Mouse (Mus musculus) layer of hippocampus, adult 11-12 months (tissue): ENCODE data around the gene Dtl.
"Not testable (repeated sequence)": the region's sequence is repeated elsewhere in the genome, so short reads cannot be mapped to it uniquely, and the experiment has no call there.

Source experiments
- DNase-seq: peaks from one replicate; pipeline ENCODE4 v3.0.0; 2022; ENCODE audit warnings: low spot score

The Dtl gene

GRCm38 (mm10) chr1:191519329-191520066 lies 55.8 kb downstream of the Dtl start:
- no peak for DNase-seq

- no peak for DNase-seq
Observed at GRCm38 (mm10) chr1:191518911-191519310, 56.4 kb downstream of the Dtl start.

- no peak for DNase-seq
Observed at GRCm38 (mm10) chr1:191517969-191518368, 57.4 kb downstream of the Dtl start.

GRCm38 (mm10) chr1:191517056-191517455 lies 58.3 kb downstream of the Dtl start:
- DNase-seq = no peak

GRCm38 (mm10) chr1:191516351-191516750 lies 59.0 kb downstream of the Dtl start:
- DNase-seq = not testable (repeated sequence)

- DNase-seq = no peak
Observed at GRCm38 (mm10) chr1:191513195-191513594, 62.1 kb downstream of the Dtl start.

- no peak for DNase-seq
Observed at GRCm38 (mm10) chr1:191512383-191512782, 63.0 kb downstream of the Dtl start.

GRCm38 (mm10) chr1:191511503-191511902 lies 63.8 kb downstream of the Dtl start:
- DNase-seq = no peak

GRCm38 (mm10) chr1:191509865-191510264 lies 65.5 kb downstream of the Dtl start:
- no peak for DNase-seq

GRCm38 (mm10) chr1:191509131-191509530 lies 66.2 kb downstream of the Dtl start:
- no peak for DNase-seq

- DNase-seq = no peak
Observed at GRCm38 (mm10) chr1:191506791-191507190, 68.6 kb downstream of the Dtl start.

- DNase-seq = no peak
Observed at GRCm38 (mm10) chr1:191499666-191500065, 75.7 kb downstream of the Dtl start.

GRCm38 (mm10) chr1:191498271-191498955 lies 76.9 kb downstream of the Dtl start:
- DNase-seq = no peak

GRCm38 (mm10) chr1:191496676-191497075 lies 78.7 kb downstream of the Dtl start:
- DNase-seq = no peak

GRCm38 (mm10) chr1:191495051-191495467 lies 80.3 kb downstream of the Dtl start:
- no peak for DNase-seq

- DNase-seq = no peak
Observed at GRCm38 (mm10) chr1:191494303-191494655, 81.1 kb downstream of the Dtl start.

- DNase-seq = no peak
Observed at GRCm38 (mm10) chr1:191493476-191494302, 81.7 kb downstream of the Dtl start.

GRCm38 (mm10) chr1:191490446-191490845 lies 84.9 kb downstream of the Dtl start:
- no peak for DNase-seq
